8 mouse cellular contexts compared by ENCODE assay signal in genomic region chr6:122485401-122486296, GRCm38 (mm10). TPM values are rescaled to one million over a fixed set of nuclear protein-coding genes. Genes with fewer than 3 reads are reported as not detected.
DNase-seq lines count a peak whose midpoint lies in the region; ATAC-seq and TF ChIP-seq lines count a peak whose summit lies in the region.

No protein-coding gene starts in this region.

- no peaks in the 10 kb centered on the region for H3K4me1 ChIP-seq in heart, embryonic 10.5 days
- H3K4me1 ChIP-seq in E14TG2a.4 (replicated peaks; ENCODE audit: low read depth, low read length) = peaks cover 32% of the 10 kb centered on the region
- H3K4me1 ChIP-seq in hindbrain, embryonic 15.5 days (replicated peaks) = peaks cover 20% of the 10 kb centered on the region
- 0 out of 2 replicates have a peak, but pooled peaks cover 6% of the 10 kb centered on the region for H3K4me1 ChIP-seq in liver, embryonic 13.5 days (replicated peaks)

- WGBS in heart, embryonic 10.5 days = 17% methylated on average over 77 of the region's 91 CpGs
- 1% methylated on average over 43 of the region's 91 CpGs for WGBS in hindbrain, embryonic 15.5 days
- 2% methylated on average over 72 of the region's 91 CpGs for WGBS in liver, embryonic 13.5 days (ENCODE audit: insufficient replicate concordance)

- peaks cover 26% of the 10 kb centered on the region for H3K27me3 ChIP-seq in heart, embryonic 10.5 days (ENCODE audit: insufficient read depth, poor library complexity, severe bottlenecking)
- peaks cover 41% of the 10 kb centered on the region for H3K27me3 ChIP-seq in E14TG2a.4 (ENCODE audit: insufficient read depth, low read length)
- H3K27me3 ChIP-seq in hindbrain, embryonic 15.5 days = no peaks in the 10 kb centered on the region
- H3K27me3 ChIP-seq in liver, embryonic 13.5 days = peaks cover 84% of the 10 kb centered on the region

- H3K4me3 ChIP-seq in heart, embryonic 10.5 days = peak overlapping the region; percentile 78
- H3K4me3 ChIP-seq in E14TG2a.4 (replicated peaks; ENCODE audit: low read length) = peak overlapping the region; percentile 87
- H3K4me3 ChIP-seq in hindbrain, embryonic 15.5 days = peak overlapping the region; percentile 77
- peak overlapping the region; percentile 63 for H3K4me3 ChIP-seq in liver, embryonic 13.5 days (replicated peaks)

- intact Hi-C loops in heart, postnatal 10 days (cut with DNase I) = loop anchor here (5.0 kb wide), 1 partner anchor 143 kb away; the partner anchor contains the start of gene Phc1

- no peaks in the 10 kb centered on the region for H3K36me3 ChIP-seq in heart, embryonic 10.5 days
- no peaks in the 10 kb centered on the region for H3K36me3 ChIP-seq in E14TG2a.4 (ENCODE audit: insufficient read depth, low read length)
- H3K36me3 ChIP-seq in hindbrain, embryonic 15.5 days = no peaks in the 10 kb centered on the region
- no peaks in the 10 kb centered on the region for H3K36me3 ChIP-seq in liver, embryonic 13.5 days

- peak overlapping the region; percentile 90 for H3K27ac ChIP-seq in heart, embryonic 10.5 days
- H3K27ac ChIP-seq in hindbrain, embryonic 15.5 days (replicated peaks) = peak overlapping the region; percentile 97
- no peak overlapping the region for H3K27ac ChIP-seq in liver, embryonic 13.5 days

- DNase-seq in heart, embryonic 10.5 days (ENCODE audit: low spot score) = no peak
- DNase-seq in heart, postnatal 10 days = no peak
- peak; percentile 33 to 60 for DNase-seq in cerebellum, postnatal 4 days (ENCODE audit: low spot score in 2 of 2)
- no peak for DNase-seq in liver, embryonic 13.5 days
- peak; percentile 72 to 75 for DNase-seq in right cerebral cortex, postnatal 10 days (ENCODE audit: low spot score in 2 of 2)
- no peak for DNase-seq in natural killer cell, adult 2 months (ENCODE audit: low spot score in 2 of 2)

- H3K9me3 ChIP-seq in heart, embryonic 10.5 days = no peaks in the 10 kb centered on the region
- H3K9me3 ChIP-seq in E14TG2a.4 (ENCODE audit: low read length) = no peaks in the 10 kb centered on the region
- H3K9me3 ChIP-seq in hindbrain, embryonic 15.5 days = no peaks in the 10 kb centered on the region
- H3K9me3 ChIP-seq in liver, embryonic 13.5 days (replicated peaks) = no peaks in the 10 kb centered on the region

- peak overlapping the region; percentile 72 for H3K9ac ChIP-seq in hindbrain, embryonic 15.5 days
- peak overlapping the region; percentile 33; the same call in 1 of the 2 replicates for H3K9ac ChIP-seq in liver, embryonic 13.5 days

- TF ChIP-seq CTCF in E14TG2a.4 (conservative IDR thresholded peaks at IDR 0.05; ENCODE audit: low read length) = no peak

- H3K4me2 ChIP-seq in hindbrain, embryonic 15.5 days = peak overlapping the region; percentile 61
- peak overlapping the region; percentile 80 for H3K4me2 ChIP-seq in liver, embryonic 13.5 days

- ATAC-seq in hindbrain, embryonic 15.5 days (ENCODE audit: low FRiP score, low read depth) = peak; percentile 35
- ATAC-seq in liver, embryonic 13.5 days (ENCODE audit: low read depth) = peak; percentile 4; the same call in 1 of the 2 replicates

RNA-seq across cellular contexts. Expression of gene Rimklb, which starts 12.9 kb away (rescaled TPM):
- polyA plus RNA-seq in heart, embryonic 10.5 days (2016; fragmentation: Nextera tagmentation; extraction: Ambion mirVana) = 10.0 and 20.4 TPM in 2 replicates
- under 1 TPM in 1 of 2 experiments, not detected in 1; 0.45 TPM for total RNA-seq in heart, postnatal 10 days (2021)
- polyA plus RNA-seq in hindbrain, embryonic 15.5 days (2015; fragmentation: Nextera tagmentation; extraction: Ambion mirVana) = 106 and 111 TPM in 2 replicates
- 1.3 TPM in 2 replicates for polyA plus RNA-seq in liver, embryonic 13.5 days (2015; fragmentation: Nextera tagmentation; extraction: Ambion mirVana)

RNA-seq across cellular contexts. Expression of gene Mfap5, which starts 20.0 kb away (rescaled TPM):
- 1.6 and 2.3 TPM in 2 replicates for polyA plus RNA-seq in heart, embryonic 10.5 days (2016; fragmentation: Nextera tagmentation; extraction: Ambion mirVana)
- total RNA-seq in heart, postnatal 10 days (2021) = 100 to 1,000 TPM in 1 of 2 experiments, 10 to 100 TPM in 1; 93.3 to 120 TPM
- 2.8 and 3.5 TPM in 2 replicates for polyA plus RNA-seq in hindbrain, embryonic 15.5 days (2015; fragmentation: Nextera tagmentation; extraction: Ambion mirVana)
- 0.42 and 0.58 TPM in 2 replicates for polyA plus RNA-seq in liver, embryonic 13.5 days (2015; fragmentation: Nextera tagmentation; extraction: Ambion mirVana)

Comparison
In these comparisons a context has a peak if more than half of its experiments do, and no peak if none do; other contexts are left out.
1. DNase-seq: peak in cerebellum, postnatal 4 days (2 of 2) and right cerebral cortex, postnatal 10 days (2 of 2); none in heart, embryonic 10.5 days (single experiment), heart, postnatal 10 days (0 of 2), liver, embryonic 13.5 days (single experiment) and natural killer cell, adult 2 months (0 of 2).
2. Peak in every context shown above with its lines, with median percentiles within 50 percentile points of each other: H3K4me3 ChIP-seq.